Mouse (Mus musculus) cerebellum, postnatal 4 days (tissue): ENCODE data around the gene Grid1.

Source experiments
- DNase-seq, 2 experiments: peaks; one replicate each; pipeline ENCODE4 v3.0.0; 2022; ENCODE audit warnings: low spot score in 2 of 2, mixed read lengths in 1 of 2

Gene Grid1

GRCm38 (mm10) chr14:34829831-34830230, 9.9 kb downstream of the Grid1 start:
- no peak for DNase-seq

- DNase-seq: no peak
Observed at GRCm38 (mm10) chr14:34837145-34837544, 17.2 kb downstream of the Grid1 start.

- no peak for DNase-seq
Observed at GRCm38 (mm10) chr14:34838999-34839398, 19.1 kb downstream of the Grid1 start.

GRCm38 (mm10) chr14:34839898-34840297, 20.0 kb downstream of the Grid1 start:
- no peak for DNase-seq

GRCm38 (mm10) chr14:34843579-34843978, 23.7 kb downstream of the Grid1 start:
- no peak for DNase-seq

GRCm38 (mm10) chr14:34844166-34844565, 24.3 kb downstream of the Grid1 start:
- DNase-seq: no peak

- no peak for DNase-seq
Observed at GRCm38 (mm10) chr14:34846799-34847198, 26.9 kb downstream of the Grid1 start.

- DNase-seq: no peak
Observed at GRCm38 (mm10) chr14:34847625-34848024, 27.7 kb downstream of the Grid1 start.

GRCm38 (mm10) chr14:34860891-34861780, 41.2 kb downstream of the Grid1 start:
- no peak for DNase-seq

- no peak for DNase-seq
Observed at GRCm38 (mm10) chr14:34867266-34867665, 47.4 kb downstream of the Grid1 start.

- no peak for DNase-seq
Observed at GRCm38 (mm10) chr14:34868513-34869260, 48.8 kb downstream of the Grid1 start.

GRCm38 (mm10) chr14:34879996-34880395, 60.1 kb downstream of the Grid1 start:
- DNase-seq: no peak

GRCm38 (mm10) chr14:34880431-34881421, 60.8 kb downstream of the Grid1 start:
- DNase-seq: no peak

- DNase-seq: no peak
Observed at GRCm38 (mm10) chr14:34884194-34884593, 64.3 kb downstream of the Grid1 start.

GRCm38 (mm10) chr14:34884611-34885010, 64.7 kb downstream of the Grid1 start:
- DNase-seq: no peak

- no peak for DNase-seq
Observed at GRCm38 (mm10) chr14:34891769-34892532, 72.0 kb downstream of the Grid1 start.

GRCm38 (mm10) chr14:34896253-34896982, 76.5 kb downstream of the Grid1 start:
- peak; percentile 35 to 55 for DNase-seq

- no peak for DNase-seq
Observed at GRCm38 (mm10) chr14:34903854-34904253, 83.9 kb downstream of the Grid1 start.

GRCm38 (mm10) chr14:34905697-34906096, 85.8 kb downstream of the Grid1 start:
- no peak for DNase-seq

GRCm38 (mm10) chr14:34908366-34908765, 88.5 kb downstream of the Grid1 start:
- DNase-seq: no peak
